Mouse (Mus musculus) cortical plate, adult 2 months (tissue): Measurements from ENCODE around the gene 2700081O15Rik.

ENCODE experiments used
- CTCF ChIP-seq: fragments of 200-500 bp; IDR thresholded peaks from 2 replicates; pipeline ENCODE4 v1.5.1; 2011; ENCODE audit warnings: mild to moderate bottlenecking, control low read depth, low read length; ENCODE audit not compliant: insufficient read depth; ENCODE audit errors: extremely low read depth
- POLR2A ChIP-seq: fragments of 200-500 bp; IDR thresholded peaks from 2 replicates; pipeline ENCODE4 v1.6.1; 2011; ENCODE audit warnings: mild to moderate bottlenecking, low read length, control low read depth; ENCODE audit not compliant: insufficient read depth; ENCODE audit errors: extremely low read depth

DNA sequence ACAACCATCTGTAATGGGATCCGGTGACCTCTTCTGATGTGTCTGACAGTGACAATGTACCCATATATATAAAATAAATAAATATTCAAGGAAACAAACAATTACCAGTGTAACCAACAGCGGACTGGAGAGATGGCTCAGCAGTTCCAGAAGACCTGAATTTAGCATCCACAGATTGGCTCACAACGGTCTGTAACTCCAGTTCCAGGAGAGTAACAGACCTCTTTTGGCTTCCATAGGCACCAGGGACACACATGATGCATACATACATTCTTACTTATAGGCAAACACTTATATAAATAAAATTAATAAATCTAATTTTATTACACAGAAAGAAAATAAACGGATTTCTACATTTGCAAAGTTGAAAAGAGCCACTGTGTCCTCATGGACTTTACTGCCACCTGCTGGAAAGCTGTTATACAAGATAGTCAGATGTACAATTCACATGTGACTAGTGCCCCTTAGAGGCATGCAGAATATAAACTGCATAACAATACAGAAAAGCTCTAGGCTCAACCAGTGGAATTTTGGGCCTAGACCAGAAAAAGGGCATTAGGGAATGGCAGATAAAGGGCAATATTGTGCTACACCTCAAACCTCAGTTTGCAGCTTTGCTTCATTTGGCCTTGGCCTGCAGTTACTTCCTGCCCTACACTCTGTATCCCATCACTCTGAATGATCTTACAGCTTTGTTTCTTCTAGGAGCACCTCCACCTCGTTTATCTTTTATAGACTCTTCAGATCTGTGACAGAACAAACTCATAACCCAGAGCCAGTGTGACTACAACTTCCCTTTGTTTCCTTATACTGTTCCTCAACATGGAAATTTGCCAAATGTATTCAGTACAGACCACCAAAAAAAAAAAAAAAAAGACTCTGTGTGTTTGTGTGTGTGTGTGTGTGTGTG, 18.9 kb downstream of the 2700081O15Rik start:
- TF ChIP-seq CTCF (peak; percentile 43; the same call in 1 of the 2 replicates), POLR2A (no peak)
